Mouse (Mus musculus) midbrain, embryonic 13.5 days (tissue): Measurements from ENCODE around the gene Sppl2b. TPM values are rescaled to one million over a fixed set of nuclear protein-coding genes. Genes with fewer than 3 reads are reported as not detected.

Experiments used
- ATAC-seq: fragments of 200-750 bp; cut with Nextera tagmentation; 2 replicates; pipeline ENCODE4 v1.8.0; 2017; ENCODE audit warnings: mild to moderate bottlenecking, moderate TSS enrichment, moderate library complexity
- H3K27ac ChIP-seq: fragments of 300-500 bp; sonication (generic); 2 replicates; pipeline ENCODE4 v1.5.1; 2015; ENCODE audit warnings: inconsistent platforms, mild to moderate bottlenecking, moderate library complexity
- H3K27me3 ChIP-seq: fragments of 300-500 bp; sonication (generic); 2 replicates; pipeline ENCODE4 v1.6.1; 2015; ENCODE audit warnings: mild to moderate bottlenecking, inconsistent platforms
- H3K36me3 ChIP-seq: fragments of 300-500 bp; sonication (generic); 2 replicates; pipeline ENCODE4 v1.6.1; 2015; ENCODE audit warnings: mild to moderate bottlenecking, inconsistent platforms
- H3K4me1 ChIP-seq: fragments of 300-500 bp; sonication (generic); replicated peaks from 2 replicates; pipeline ENCODE4 v1.6.1; 2015; ENCODE audit warnings: inconsistent platforms
- H3K4me2 ChIP-seq: fragments of 300-500 bp; sonication (generic); replicated peaks from 2 replicates; pipeline ENCODE4 v1.6.1; 2015; ENCODE audit warnings: moderate library complexity, mild to moderate bottlenecking, inconsistent platforms
- H3K4me3 ChIP-seq: fragments of 300-500 bp; sonication (generic); replicated peaks from 2 replicates; pipeline ENCODE4 v1.5.1; 2015; ENCODE audit warnings: mild to moderate bottlenecking, inconsistent platforms
- H3K9ac ChIP-seq: fragments of 300-500 bp; sonication (generic); replicated peaks from 2 replicates; pipeline ENCODE4 v1.6.1; 2015; ENCODE audit warnings: mild to moderate bottlenecking, inconsistent platforms
- H3K9me3 ChIP-seq: fragments of 300-500 bp; sonication (generic); 2 replicates; pipeline ENCODE4 v1.6.1; 2016; ENCODE audit warnings: mild to moderate bottlenecking, inconsistent platforms
- WGBS: fragments of 180-500 bp; shearing (Covaris S2); methylation state at CpG from one replicate; pipeline ENCODE4 v1.1.7; 2015; 5-methylcytosine and 5-hydroxymethylcytosine counted together
- polyA plus RNA-seq: library from polyadenylated mRNA; unstranded; fragments of >200 nt; fragmentation: Nextera tagmentation; extraction: Ambion mirVana; gene quantifications from 2 replicates; pipeline ENCODE4 v1.2.1, GENCODE M21; 2015

The Sppl2b gene
- polyA plus RNA-seq, 1 experiment from 2014 or later = 61.1 TPM

- Histone ChIP-seq H3K27ac (no peak overlapping the region), H3K4me3 (no peak overlapping the region), H3K9ac (peak overlapping the region; percentile 23; the same call in 1 of the 2 replicates), H3K9me3 (no peaks in the 10 kb centered on the region), H3K4me1 (peaks cover 42% of the 10 kb centered on the region), H3K4me2 (0 out of 2 replicates have a peak overlapping the region, but pooled peaks have one; percentile 100), H3K36me3 (peaks cover 25% of the 10 kb centered on the region), H3K27me3 (no peaks in the 10 kb centered on the region)
- WGBS = 67% methylated on average over 3 of the region's 3 CpGs
- no peak for ATAC-seq
These were observed 2.8 kb downstream of the Sppl2b start for GRCm38 (mm10) chr10:80857848-80858247.

GRCm38 (mm10) chr10:80858350-80858935 is 3.4 kb downstream of the Sppl2b start:
- no peak overlapping the region for H3K27ac ChIP-seq
- no peak for ATAC-seq
- WGBS = 90% methylated on average over 7 of the region's 7 CpGs
- H3K36me3 ChIP-seq = peaks cover 26% of the 10 kb centered on the region
- H3K4me1 ChIP-seq = peaks cover 39% of the 10 kb centered on the region
- H3K9ac ChIP-seq = peak overlapping the region; percentile 23
- H3K4me2 ChIP-seq = no peak overlapping the region
- no peak overlapping the region for H3K4me3 ChIP-seq
- H3K9me3 ChIP-seq = no peaks in the 10 kb centered on the region
- H3K27me3 ChIP-seq = no peaks in the 10 kb centered on the region

- Histone ChIP-seq H3K36me3 (peaks cover 62% of the 10 kb centered on the region), H3K4me3 (no peak overlapping the region), H3K9me3 (no peaks in the 10 kb centered on the region), H3K4me2 (no peak overlapping the region), H3K27ac (no peak overlapping the region), H3K27me3 (no peaks in the 10 kb centered on the region), H3K9ac (no peak overlapping the region), H3K4me1 (peaks cover 7% of the 10 kb centered on the region)
- WGBS = 94% methylated on average over 5 of the region's 5 CpGs
- no peak for ATAC-seq
These were observed 7.2 kb downstream of the Sppl2b start for GRCm38 (mm10) chr10:80862305-80862704.

GRCm38 (mm10) chr10:80864446-80864845 is 9.4 kb downstream of the Sppl2b start:
- H3K4me1 ChIP-seq = no peaks in the 10 kb centered on the region
- no peak for ATAC-seq
- WGBS = 91% methylated on average over 16 of the region's 16 CpGs
- H3K9ac ChIP-seq = no peak overlapping the region
- H3K4me3 ChIP-seq = no peak overlapping the region
- peaks cover 74% of the 10 kb centered on the region for H3K36me3 ChIP-seq
- no peak overlapping the region for H3K27ac ChIP-seq
- no peaks in the 10 kb centered on the region for H3K27me3 ChIP-seq
- H3K9me3 ChIP-seq = no peaks in the 10 kb centered on the region
- no peak overlapping the region for H3K4me2 ChIP-seq

GRCm38 (mm10) chr10:80870993-80871392 is 15.9 kb downstream of the Sppl2b start:
- H3K27me3 ChIP-seq = no peaks in the 10 kb centered on the region
- no peak for ATAC-seq
- H3K4me1 ChIP-seq = no peaks in the 10 kb centered on the region
- H3K9me3 ChIP-seq = no peaks in the 10 kb centered on the region
- no peak overlapping the region for H3K4me3 ChIP-seq
- H3K4me2 ChIP-seq = no peak overlapping the region
- peaks cover 25% of the 10 kb centered on the region for H3K36me3 ChIP-seq
- 90% methylated on average over 1 of the region's 6 CpGs for WGBS
- H3K27ac ChIP-seq = no peak overlapping the region
- no peak overlapping the region for H3K9ac ChIP-seq

- Histone ChIP-seq H3K9ac (no peak within 1 kb of the TSS), H3K4me2 (no peak within 1 kb of the TSS), H3K27me3 (no peaks in the 10 kb centered on the region), H3K9me3 (no peaks in the 10 kb centered on the region), H3K27ac (no peak within 1 kb of the TSS), H3K4me3 (no peak within 1 kb of the TSS), H3K4me1 (0 out of 2 replicates have a peak, but pooled peaks cover 3% of the 10 kb centered on the region), H3K36me3 (peaks cover 19% of the 10 kb centered on the region)
- WGBS = 36% methylated on average over 9 of the region's 9 CpGs
- ATAC-seq = no peak
These were observed 16.5 kb downstream of the Sppl2b start, which contains the start of gene Tmprss9 for GRCm38 (mm10) chr10:80871581-80871980. Tmprss9 (plus strand) TSS chr10:80871848.

GRCm38 (mm10) chr10:80874035-80874434 is 19.0 kb downstream of the Sppl2b start:
- 0 out of 2 replicates have a peak, but pooled peaks cover 3% of the 10 kb centered on the region for H3K4me1 ChIP-seq
- no peak overlapping the region for H3K4me2 ChIP-seq
- H3K36me3 ChIP-seq = no peaks in the 10 kb centered on the region
- H3K9ac ChIP-seq = no peak overlapping the region; the same call in 1 of the 2 replicates
- no peak overlapping the region for H3K4me3 ChIP-seq
- 80% methylated on average over 9 of the region's 9 CpGs for WGBS
- H3K27me3 ChIP-seq = no peaks in the 10 kb centered on the region
- no peaks in the 10 kb centered on the region for H3K9me3 ChIP-seq
- no peak overlapping the region for H3K27ac ChIP-seq
- no peak for ATAC-seq

GRCm38 (mm10) chr10:80876028-80876427 is 21.0 kb downstream of the Sppl2b start:
- Histone ChIP-seq H3K4me2 (no peak overlapping the region), H3K27ac (no peak overlapping the region), H3K4me3 (no peak overlapping the region), H3K9ac (no peak overlapping the region), H3K4me1 (0 out of 2 replicates have a peak, but pooled peaks cover 3% of the 10 kb centered on the region), H3K9me3 (no peaks in the 10 kb centered on the region), H3K27me3 (no peaks in the 10 kb centered on the region), H3K36me3 (no peaks in the 10 kb centered on the region)
- ATAC-seq = no peak
- WGBS = 21% methylated on average over 5 of the region's 5 CpGs

- no peaks in the 10 kb centered on the region for H3K27me3 ChIP-seq
- H3K9ac ChIP-seq = no peak overlapping the region
- H3K9me3 ChIP-seq = no peaks in the 10 kb centered on the region
- no peak for ATAC-seq
- H3K4me1 ChIP-seq = 0 out of 2 replicates have a peak, but pooled peaks cover 3% of the 10 kb centered on the region
- H3K4me3 ChIP-seq = no peak overlapping the region
- WGBS = 24% methylated on average over 3 of the region's 3 CpGs
- no peak overlapping the region for H3K4me2 ChIP-seq
- H3K36me3 ChIP-seq = no peaks in the 10 kb centered on the region
- H3K27ac ChIP-seq = no peak overlapping the region
These were observed 21.5 kb downstream of the Sppl2b start for GRCm38 (mm10) chr10:80876594-80876993.

- H3K27ac ChIP-seq = no peak overlapping the region
- H3K27me3 ChIP-seq = no peaks in the 10 kb centered on the region
- H3K4me3 ChIP-seq = no peak overlapping the region
- 0 out of 2 replicates have a peak, but pooled peaks cover 3% of the 10 kb centered on the region for H3K4me1 ChIP-seq
- 21% methylated on average over 5 of the region's 5 CpGs for WGBS
- H3K36me3 ChIP-seq = no peaks in the 10 kb centered on the region
- no peaks in the 10 kb centered on the region for H3K9me3 ChIP-seq
- no peak overlapping the region for H3K9ac ChIP-seq
- ATAC-seq = no peak
- no peak overlapping the region for H3K4me2 ChIP-seq
These were observed 25.1 kb downstream of the Sppl2b start for GRCm38 (mm10) chr10:80880131-80880641.

- H3K4me3 ChIP-seq = no peak overlapping the region
- no peak overlapping the region for H3K27ac ChIP-seq
- no peak overlapping the region for H3K9ac ChIP-seq
- 0 out of 2 replicates have a peak, but pooled peaks cover 3% of the 10 kb centered on the region for H3K4me1 ChIP-seq
- 74% methylated on average over 2 of the region's 2 CpGs for WGBS
- H3K9me3 ChIP-seq = no peaks in the 10 kb centered on the region
- no peaks in the 10 kb centered on the region for H3K27me3 ChIP-seq
- H3K36me3 ChIP-seq = no peaks in the 10 kb centered on the region
- H3K4me2 ChIP-seq = no peak overlapping the region
- no peak for ATAC-seq
These were observed 25.8 kb downstream of the Sppl2b start for GRCm38 (mm10) chr10:80880901-80881300.

- ATAC-seq = no peak
- no peak overlapping the region for H3K9ac ChIP-seq
- H3K27ac ChIP-seq = no peak overlapping the region
- H3K4me1 ChIP-seq = 0 out of 2 replicates have a peak, but pooled peaks cover 1% of the 10 kb centered on the region
- WGBS = 28% methylated on average over 10 of the region's 10 CpGs
- no peaks in the 10 kb centered on the region for H3K36me3 ChIP-seq
- no peaks in the 10 kb centered on the region for H3K27me3 ChIP-seq
- no peak overlapping the region for H3K4me3 ChIP-seq
- no peak overlapping the region for H3K4me2 ChIP-seq
- H3K9me3 ChIP-seq = no peaks in the 10 kb centered on the region
These were observed 26.2 kb downstream of the Sppl2b start for GRCm38 (mm10) chr10:80881301-80881700.
